Mouse (Mus musculus): ENCODE measurements at regions not wholly inside any gene's neighbourhood (a gene's known extent, or its start where the extent isn't known, plus 50 kb on each side); places are given as distances from the start of the nearest gene placed in this dataset.

GRCm38 (mm10) chr5:133708881-133709280 is 390.6 kb upstream of the Castor2 start:
- no peak for DNase-seq (ENCODE audit: low spot score)

GRCm38 (mm10) chr5:133686206-133686605 is 413.3 kb upstream of the Castor2 start:
- no peak for DNase-seq (ENCODE audit: low spot score)

GRCm38 (mm10) chr5:133683021-133683420 is 416.5 kb upstream of the Castor2 start:
- DNase-seq (ENCODE audit: low spot score) = no peak

GRCm38 (mm10) chr5:133676791-133677450 is 422.6 kb upstream of the Castor2 start:
- DNase-seq (ENCODE audit: low spot score) = no peak

GRCm38 (mm10) chr5:133675636-133676035 is 423.9 kb upstream of the Castor2 start:
- no peak for DNase-seq (ENCODE audit: low spot score)

- peak; percentile 17 for DNase-seq (ENCODE audit: low spot score)
These were observed 433.0 kb upstream of the Castor2 start for GRCm38 (mm10) chr5:133666473-133666872.

GRCm38 (mm10) chr5:133662474-133663256 is 436.8 kb upstream of the Castor2 start:
- DNase-seq (ENCODE audit: low spot score) = no peak

GRCm38 (mm10) chr5:133660351-133660750 is 439.2 kb upstream of the Castor2 start:
- no peak for DNase-seq (ENCODE audit: low spot score)

GRCm38 (mm10) chr5:133656837-133657236 is 442.7 kb upstream of the Castor2 start:
- no peak for DNase-seq (ENCODE audit: low spot score)

GRCm38 (mm10) chr5:133653431-133653830 is 446.1 kb upstream of the Castor2 start:
- no peak for DNase-seq (ENCODE audit: low spot score)

GRCm38 (mm10) chr5:133650246-133650645 is 449.3 kb upstream of the Castor2 start:
- no peak for DNase-seq (ENCODE audit: low spot score)

GRCm38 (mm10) chr5:133645696-133646195 is 453.8 kb upstream of the Castor2 start:
- DNase-seq (ENCODE audit: low spot score) = no peak

- DNase-seq (ENCODE audit: low spot score) = no peak
These were observed 456.2 kb upstream of the Castor2 start for GRCm38 (mm10) chr5:133643326-133643725.

- DNase-seq (ENCODE audit: low spot score) = no peak
These were observed 465.0 kb upstream of the Castor2 start for GRCm38 (mm10) chr5:133634481-133634880.

GRCm38 (mm10) chr5:133631812-133632211 is 467.7 kb upstream of the Castor2 start:
- DNase-seq (ENCODE audit: low spot score) = no peak

- DNase-seq (ENCODE audit: low spot score) = no peak
These were observed 480.2 kb upstream of the Castor2 start for GRCm38 (mm10) chr5:133619347-133619746.

GRCm38 (mm10) chr5:133601241-133601739 is 498.2 kb upstream of the Castor2 start:
- DNase-seq (ENCODE audit: low spot score) = no peak

- no peak for DNase-seq (ENCODE audit: low spot score)
These were observed 498.9 kb upstream of the Castor2 start for GRCm38 (mm10) chr5:133600630-133601029.

- DNase-seq (ENCODE audit: low spot score) = no peak
These were observed 501.4 kb upstream of the Castor2 start for GRCm38 (mm10) chr5:133598105-133598504.

- DNase-seq (ENCODE audit: low spot score) = no peak
These were observed 513.0 kb upstream of the Castor2 start for GRCm38 (mm10) chr5:133586492-133586891.

- peak; percentile 27 for DNase-seq (ENCODE audit: low spot score)
These were observed 514.3 kb upstream of the Castor2 start for GRCm38 (mm10) chr5:133585181-133585580.

GRCm38 (mm10) chr5:133576595-133576994 is 522.9 kb upstream of the Castor2 start:
- no peak for DNase-seq (ENCODE audit: low spot score)

GRCm38 (mm10) chr5:133569096-133569495 is 530.4 kb upstream of the Castor2 start:
- DNase-seq (ENCODE audit: low spot score) = no peak

All from ovary, postnatal 14 days (tissue).